Mouse (Mus musculus) limb, embryonic 10.5 days (tissue): ENCODE results near the gene Arhgef28. TPM values are rescaled to one million over a fixed set of nuclear protein-coding genes. Genes with fewer than 3 reads are reported as not detected.

Experiments
- DNase-seq: peaks from one replicate; pipeline ENCODE4 v3.0.0-alpha.2; 2017; ENCODE audit warnings: low spot score
- H3K27ac ChIP-seq: fragments of 300-500 bp; sonication (generic); 2 replicates; pipeline ENCODE4 v1.5.1; 2016; ENCODE audit warnings: mild to moderate bottlenecking
- H3K27me3 ChIP-seq: fragments of 300-500 bp; sonication (generic); 2 replicates; pipeline ENCODE4 v1.6.1; 2016; ENCODE audit warnings: low read depth, mild to moderate bottlenecking; ENCODE audit not compliant: poor library complexity, severe bottlenecking
- H3K36me3 ChIP-seq: fragments of 300-500 bp; sonication (generic); 2 replicates; pipeline ENCODE4 v1.6.1; 2016; ENCODE audit warnings: mild to moderate bottlenecking, moderate library complexity
- H3K4me1 ChIP-seq: fragments of 300-500 bp; sonication (generic); 2 replicates; pipeline ENCODE4 v1.6.1; 2016
- H3K4me3 ChIP-seq: fragments of 300-500 bp; sonication (generic); 2 replicates; pipeline ENCODE4 v1.5.1; 2016; ENCODE audit warnings: mild to moderate bottlenecking, moderate library complexity
- H3K9me3 ChIP-seq: fragments of 300-500 bp; sonication (generic); replicated peaks from 2 replicates; pipeline ENCODE4 v1.6.1; 2016; ENCODE audit warnings: mild to moderate bottlenecking
- WGBS: fragments of 180-500 bp; shearing (Covaris S2); methylation state at CpG from one replicate; pipeline ENCODE4 v1.1.7; 2016; 5-methylcytosine and 5-hydroxymethylcytosine counted together
- polyA plus RNA-seq: library from polyadenylated mRNA; unstranded; fragments of >200 nt; fragmentation: Nextera tagmentation; extraction: Ambion mirVana; gene quantifications from 2 replicates; pipeline ENCODE4 v1.2.1, GENCODE M21; 2016

Gene Arhgef28
- polyA plus RNA-seq, 1 experiment from 2014 or later: 11.0 TPM

- no peak for DNase-seq
- no peaks in the 10 kb centered on the region for H3K27me3 ChIP-seq
- WGBS: 74% methylated on average over 10 of the region's 10 CpGs
Observed at GRCm38 (mm10) chr13:98175323-98176007, 30.8 kb downstream of the Arhgef28 start.

GRCm38 (mm10) chr13:98173008-98173407 lies 33.2 kb downstream of the Arhgef28 start:
- 90% methylated on average over 6 of the region's 6 CpGs for WGBS
- DNase-seq: no peak
- H3K27ac ChIP-seq: no peak overlapping the region
- H3K27me3 ChIP-seq: no peaks in the 10 kb centered on the region
- no peaks in the 10 kb centered on the region for H3K36me3 ChIP-seq
- no peak overlapping the region for H3K4me3 ChIP-seq
- H3K4me1 ChIP-seq: peaks cover 8% of the 10 kb centered on the region; the same call in 1 of the 2 replicates
- H3K9me3 ChIP-seq: no peaks in the 10 kb centered on the region

More at GRCm38 (mm10) chr13:98175323-98176007, 30.8 kb downstream of the Arhgef28 start:
- H3K9me3 ChIP-seq: no peaks in the 10 kb centered on the region
- H3K27ac ChIP-seq: no peak overlapping the region
- peaks cover 8% of the 10 kb centered on the region; the same call in 1 of the 2 replicates for H3K4me1 ChIP-seq
- no peaks in the 10 kb centered on the region for H3K36me3 ChIP-seq
- no peak overlapping the region for H3K4me3 ChIP-seq

- Histone ChIP-seq H3K27me3 (no peaks in the 10 kb centered on the region), H3K4me3 (no peak overlapping the region), H3K4me1 (peaks cover 8% of the 10 kb centered on the region; the same call in 1 of the 2 replicates), H3K27ac (peak overlapping the region; percentile 58), H3K36me3 (no peaks in the 10 kb centered on the region), H3K9me3 (no peaks in the 10 kb centered on the region)
- 70% methylated on average over 11 of the region's 11 CpGs for WGBS
- DNase-seq: no peak
Observed at GRCm38 (mm10) chr13:98172365-98172764, 33.9 kb downstream of the Arhgef28 start.

DNA sequence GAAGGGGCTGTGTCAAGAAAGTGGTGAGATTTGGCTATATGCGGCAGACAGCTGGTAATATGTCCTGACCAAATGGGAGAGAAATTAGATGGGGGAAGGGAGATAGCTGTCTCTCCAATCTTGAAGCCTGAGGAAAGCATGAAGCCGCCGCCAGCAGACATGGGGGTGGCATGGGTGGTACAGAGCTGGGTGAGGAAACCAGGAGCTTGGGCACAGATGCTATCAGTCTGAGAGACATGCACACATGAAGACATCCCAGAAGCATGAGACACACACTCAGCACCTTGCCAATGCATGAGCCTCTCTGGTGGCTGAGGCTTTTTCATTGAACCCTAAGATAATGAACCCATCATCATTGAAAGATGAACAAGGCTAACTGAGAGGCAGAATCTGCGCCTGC lies 34.5 kb downstream of the Arhgef28 start:
- H3K4me3 ChIP-seq: no peak overlapping the region
- no peaks in the 10 kb centered on the region for H3K36me3 ChIP-seq
- no peaks in the 10 kb centered on the region for H3K9me3 ChIP-seq
- H3K4me1 ChIP-seq: peaks cover 13% of the 10 kb centered on the region; the same call in 1 of the 2 replicates
- no peaks in the 10 kb centered on the region for H3K27me3 ChIP-seq
- peak overlapping the region; percentile 58; the same call in 1 of the 2 replicates for H3K27ac ChIP-seq
- no peak for DNase-seq
- 94% methylated on average over 4 of the region's 4 CpGs for WGBS

DNA sequence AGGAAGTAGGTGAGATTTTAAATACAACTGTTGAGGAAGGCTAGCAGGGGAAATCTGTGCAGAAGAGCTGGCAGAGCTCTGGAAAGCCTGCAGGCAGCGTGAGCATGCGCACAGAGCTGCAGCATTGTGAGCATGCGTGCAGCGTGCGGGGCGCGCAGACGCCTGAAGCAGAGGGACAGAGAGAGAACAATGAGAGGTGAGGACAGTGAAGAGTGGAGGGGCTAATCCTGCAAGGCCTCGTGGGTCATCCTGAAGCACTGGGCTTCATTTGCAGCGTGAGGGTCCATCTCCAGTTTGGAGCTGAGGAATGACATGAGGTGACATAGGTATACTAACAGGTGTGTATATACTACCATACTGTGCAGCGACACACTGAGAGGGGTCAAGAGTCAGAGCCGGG lies 35.0 kb downstream of the Arhgef28 start:
- Histone ChIP-seq H3K9me3 (no peaks in the 10 kb centered on the region), H3K27me3 (no peaks in the 10 kb centered on the region), H3K36me3 (no peaks in the 10 kb centered on the region), H3K4me3 (no peak overlapping the region), H3K27ac (no peak overlapping the region), H3K4me1 (peaks cover 17% of the 10 kb centered on the region; the same call in 1 of the 2 replicates)
- DNase-seq: no peak
- 94% methylated on average over 12 of the region's 12 CpGs for WGBS

DNA sequence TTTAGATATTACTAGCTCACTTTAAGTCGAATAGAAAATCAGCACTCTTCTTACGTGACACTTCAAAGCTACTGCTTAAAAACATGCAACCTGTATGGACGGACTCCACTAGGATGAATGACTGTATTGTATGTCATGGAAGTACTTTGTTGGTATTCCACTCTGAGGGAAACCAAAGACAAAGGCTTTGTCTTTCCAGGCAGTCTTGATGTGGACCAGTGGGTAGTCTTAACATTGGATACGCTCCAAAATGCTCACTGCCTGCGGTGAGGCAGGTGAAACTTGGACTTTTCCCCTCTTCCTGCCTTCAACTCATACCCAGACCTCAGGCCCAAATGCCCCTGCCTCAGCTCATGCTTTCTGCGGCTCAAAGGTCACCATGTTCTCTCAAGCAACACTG lies 41.4 kb downstream of the Arhgef28 start:
- Histone ChIP-seq H3K4me3 (no peak overlapping the region), H3K36me3 (no peaks in the 10 kb centered on the region), H3K9me3 (no peaks in the 10 kb centered on the region), H3K4me1 (peaks cover 9% of the 10 kb centered on the region; the same call in 1 of the 2 replicates), H3K27me3 (no peaks in the 10 kb centered on the region), H3K27ac (no peak overlapping the region)
- DNase-seq: no peak
- WGBS: 89% methylated on average over 6 of the region's 6 CpGs

- Histone ChIP-seq H3K36me3 (no peaks in the 10 kb centered on the region), H3K4me3 (no peak overlapping the region), H3K27ac (no peak overlapping the region), H3K9me3 (no peaks in the 10 kb centered on the region), H3K4me1 (peaks cover 2% of the 10 kb centered on the region; the same call in 1 of the 2 replicates), H3K27me3 (no peaks in the 10 kb centered on the region)
- no peak for DNase-seq
- whole genome bisulfite sequencing: 92% methylated on average over 8 of the region's 8 CpGs
Observed at GRCm38 (mm10) chr13:98161496-98161895, 44.7 kb downstream of the Arhgef28 start.

- 72% methylated on average over 7 of the region's 7 CpGs for WGBS
- Histone ChIP-seq H3K27ac (no peak overlapping the region), H3K27me3 (no peaks in the 10 kb centered on the region), H3K36me3 (no peaks in the 10 kb centered on the region), H3K4me3 (no peak overlapping the region), H3K9me3 (no peaks in the 10 kb centered on the region), H3K4me1 (no peaks in the 10 kb centered on the region)
- no peak for DNase-seq
Observed at GRCm38 (mm10) chr13:98156656-98157055, 49.6 kb downstream of the Arhgef28 start.

DNA sequence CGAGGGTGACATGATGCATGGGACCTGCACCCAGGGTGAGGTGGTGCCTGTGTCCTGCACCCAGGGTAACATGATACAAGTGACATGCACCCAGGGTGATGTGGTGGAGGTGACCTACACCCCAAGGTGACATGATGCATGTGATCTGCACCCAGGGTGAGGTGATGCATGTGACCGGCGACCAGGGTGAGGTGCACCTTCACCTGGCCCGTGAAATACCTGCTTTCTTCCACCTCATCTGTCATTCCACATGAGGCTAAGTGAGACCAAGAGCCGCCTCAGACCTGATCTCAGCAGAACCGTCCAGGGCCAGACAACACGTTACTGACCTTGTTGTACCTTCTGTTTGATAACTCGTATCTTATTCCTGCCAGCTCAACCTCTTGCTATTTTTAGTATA lies 53.5 kb downstream of the Arhgef28 start:
- DNase-seq: no peak
- H3K9me3 ChIP-seq: no peaks in the 10 kb centered on the region
- no peak overlapping the region for H3K4me3 ChIP-seq
- 93% methylated on average over 8 of the region's 8 CpGs for WGBS
- H3K36me3 ChIP-seq: no peaks in the 10 kb centered on the region
- H3K27ac ChIP-seq: no peak overlapping the region
- H3K4me1 ChIP-seq: peaks cover 4% of the 10 kb centered on the region
- no peaks in the 10 kb centered on the region for H3K27me3 ChIP-seq

- Histone ChIP-seq H3K27ac (no peak overlapping the region), H3K36me3 (no peaks in the 10 kb centered on the region), H3K27me3 (no peaks in the 10 kb centered on the region), H3K9me3 (no peaks in the 10 kb centered on the region), H3K4me3 (no peak overlapping the region), H3K4me1 (peaks cover 7% of the 10 kb centered on the region)
- WGBS: 82% methylated on average over 5 of the region's 5 CpGs
- no peak for DNase-seq
Observed at GRCm38 (mm10) chr13:98147532-98147931, 58.7 kb downstream of the Arhgef28 start.

- H3K36me3 ChIP-seq: no peaks in the 10 kb centered on the region
Observed at GRCm38 (mm10) chr13:98146573-98147160, 59.6 kb downstream of the Arhgef28 start.

DNA sequence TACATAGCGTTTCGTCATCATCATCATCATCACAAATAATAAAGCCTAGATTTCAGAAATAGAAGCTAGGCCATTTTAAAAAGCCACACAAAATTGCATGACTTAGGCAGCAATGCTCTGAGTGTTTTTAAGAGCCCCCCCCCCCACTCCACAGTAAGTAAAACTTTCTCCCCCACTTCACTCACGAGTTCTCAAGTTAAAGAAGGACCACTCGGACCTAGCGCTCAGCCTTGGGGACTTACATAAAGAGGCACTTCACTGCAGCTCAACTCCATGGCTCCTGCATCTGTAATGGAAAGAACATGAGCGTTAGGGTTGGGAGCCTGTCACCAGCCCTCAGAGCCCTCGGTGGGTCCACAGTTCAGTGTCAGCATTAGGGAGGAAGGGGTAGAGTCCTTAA lies 60.9 kb downstream of the Arhgef28 start:
- Histone ChIP-seq H3K4me3 (no peak overlapping the region), H3K4me1 (peaks cover 7% of the 10 kb centered on the region), H3K9me3 (no peaks in the 10 kb centered on the region), H3K27ac (no peak overlapping the region), H3K36me3 (no peaks in the 10 kb centered on the region), H3K27me3 (no peaks in the 10 kb centered on the region)
- 84% methylated on average over 7 of the region's 7 CpGs for WGBS
- no peak for DNase-seq

More at GRCm38 (mm10) chr13:98146573-98147160, 59.6 kb downstream of the Arhgef28 start:
- H3K4me3 ChIP-seq: no peak overlapping the region
- H3K27me3 ChIP-seq: no peaks in the 10 kb centered on the region
- WGBS: 86% methylated on average over 8 of the region's 8 CpGs
- H3K4me1 ChIP-seq: peaks cover 7% of the 10 kb centered on the region
- no peak overlapping the region for H3K27ac ChIP-seq
- H3K9me3 ChIP-seq: no peaks in the 10 kb centered on the region
- DNase-seq: no peak

DNA sequence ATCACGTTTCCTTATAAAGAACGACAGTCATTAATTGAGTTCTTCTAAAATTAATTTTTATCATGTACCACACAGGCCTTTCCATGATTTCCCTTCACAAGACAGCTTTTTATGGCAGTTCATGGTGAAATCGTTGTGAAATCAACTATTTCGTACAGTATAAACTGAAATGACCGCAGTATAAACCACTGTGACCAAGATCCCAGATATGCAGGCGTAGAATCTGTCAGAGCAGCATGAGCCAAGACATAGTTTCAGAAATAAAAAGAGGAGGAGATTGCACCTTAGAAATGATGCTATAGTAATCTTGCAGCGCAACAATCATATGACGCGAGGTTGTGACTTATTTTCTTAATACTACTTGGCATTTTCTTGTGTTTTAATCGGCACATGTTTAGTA lies 63.2 kb downstream of the Arhgef28 start:
- WGBS: 97% methylated on average over 10 of the region's 10 CpGs

More for the DNA sequence above, 63.2 kb downstream of the Arhgef28 start:
- Histone ChIP-seq H3K36me3 (no peaks in the 10 kb centered on the region), H3K4me1 (peaks cover 6% of the 10 kb centered on the region), H3K27me3 (no peaks in the 10 kb centered on the region), H3K4me3 (no peak overlapping the region), H3K9me3 (no peaks in the 10 kb centered on the region), H3K27ac (no peak overlapping the region)
- no peak for DNase-seq
